Mouse (Mus musculus): ENCODE results near the gene Ehf. TPM values are rescaled to one million over a fixed set of nuclear protein-coding genes. Genes with fewer than 3 reads are reported as not detected.

The Ehf gene
- polyA plus RNA-seq, 1 experiment from 2014 or later: not detected

DNA sequence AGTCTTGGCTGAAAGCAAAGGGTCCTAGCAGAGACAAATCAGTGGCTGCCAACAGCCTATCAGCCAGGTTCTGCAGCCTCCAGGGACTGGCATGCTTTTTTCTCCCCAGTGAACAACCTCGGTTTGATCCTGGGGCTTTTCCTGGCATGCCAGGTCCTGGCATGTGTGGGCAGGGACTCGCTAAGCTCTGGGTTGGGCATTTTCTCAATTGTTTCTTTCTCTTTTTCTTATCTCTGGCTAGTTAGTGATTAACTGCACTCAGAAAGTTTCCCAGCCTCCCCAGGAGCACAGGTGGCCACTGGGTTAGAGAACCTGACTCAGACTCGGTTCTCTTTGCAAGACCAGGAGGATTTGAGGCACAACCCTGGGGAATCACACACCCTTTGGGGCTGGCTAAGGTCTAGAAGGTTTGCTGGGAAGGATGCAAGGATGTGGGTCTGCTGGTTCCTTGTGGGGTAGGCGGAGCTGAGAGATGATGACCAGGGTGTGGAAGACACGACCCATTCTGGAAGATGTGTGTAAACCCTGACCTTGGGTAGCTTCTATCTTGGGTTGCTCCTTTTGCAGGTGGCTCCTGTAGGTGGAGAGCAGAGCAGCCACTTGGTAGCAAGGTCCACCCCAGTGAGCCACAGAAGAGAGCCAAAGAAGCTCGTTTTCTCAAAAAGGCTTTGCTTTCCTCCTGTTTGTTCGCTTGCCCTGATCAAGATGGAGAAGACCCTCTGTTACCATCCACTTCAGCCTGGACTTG is 22.4 kb upstream of the Ehf start:
- H3K9me3 ChIP-seq (replicated peaks): no peaks in the 10 kb centered on the region
- H3K27ac ChIP-seq: no peak overlapping the region
- H3K27me3 ChIP-seq: no peaks in the 10 kb centered on the region
- no peak overlapping the region for H3K9ac ChIP-seq
- H3K4me3 ChIP-seq: no peak overlapping the region
- H3K4me1 ChIP-seq: no peaks in the 10 kb centered on the region
- H3K4me2 ChIP-seq (replicated peaks): no peak overlapping the region
- no peak for ATAC-seq (ENCODE audit: low FRiP score)
- H3K36me3 ChIP-seq: no peaks in the 10 kb centered on the region
- whole genome bisulfite sequencing: 85% methylated on average over 7 of the region's 7 CpGs

- Histone ChIP-seq H3K4me2 (replicated peaks) (no peak overlapping the region), H3K27me3 (no peaks in the 10 kb centered on the region), H3K4me1 (no peaks in the 10 kb centered on the region), H3K36me3 (no peaks in the 10 kb centered on the region), H3K9me3 (replicated peaks) (no peaks in the 10 kb centered on the region), H3K4me3 (no peak overlapping the region), H3K9ac (no peak overlapping the region), H3K27ac (no peak overlapping the region)
- 73% methylated on average over 2 of the region's 2 CpGs for WGBS
- ATAC-seq (ENCODE audit: low FRiP score): no peak
These were observed 21.2 kb upstream of the Ehf start for GRCm38 (mm10) chr2:103324320-103324719.

DNA sequence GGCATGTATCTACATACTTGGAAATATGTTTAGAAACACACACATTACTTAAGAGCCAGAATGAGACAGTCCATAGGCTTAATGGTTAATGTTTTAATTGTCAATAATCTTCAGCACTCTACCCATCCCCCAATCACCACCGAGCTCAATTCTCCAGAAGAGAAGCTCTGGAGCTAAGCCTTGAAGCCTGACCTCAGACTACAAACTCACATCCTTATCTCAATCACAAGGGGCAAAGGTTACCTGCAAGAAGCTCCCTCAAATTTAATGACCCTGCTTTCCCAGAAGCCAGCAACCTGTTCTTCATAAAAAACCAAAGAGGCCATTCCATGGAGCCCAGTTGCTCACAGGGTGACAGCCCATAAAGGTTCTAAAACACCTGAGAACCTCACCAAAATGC is 19.1 kb upstream of the Ehf start:
- H3K4me2 ChIP-seq (replicated peaks): no peak overlapping the region
- no peaks in the 10 kb centered on the region for H3K36me3 ChIP-seq
- 96% methylated on average over 1 of the region's 1 CpGs for WGBS
- H3K9me3 ChIP-seq (replicated peaks): no peaks in the 10 kb centered on the region
- ATAC-seq (ENCODE audit: low FRiP score): no peak
- H3K27ac ChIP-seq: no peak overlapping the region
- H3K4me1 ChIP-seq: no peaks in the 10 kb centered on the region
- no peaks in the 10 kb centered on the region for H3K27me3 ChIP-seq
- no peak overlapping the region for H3K4me3 ChIP-seq
- H3K9ac ChIP-seq: no peak overlapping the region

GRCm38 (mm10) chr2:103321638-103322037 is 18.6 kb upstream of the Ehf start:
- 79% methylated on average over 4 of the region's 4 CpGs for WGBS
- Histone ChIP-seq H3K9me3 (replicated peaks) (no peaks in the 10 kb centered on the region), H3K9ac (no peak overlapping the region), H3K4me3 (no peak overlapping the region), H3K27ac (no peak overlapping the region), H3K36me3 (no peaks in the 10 kb centered on the region), H3K4me1 (no peaks in the 10 kb centered on the region), H3K27me3 (no peaks in the 10 kb centered on the region), H3K4me2 (replicated peaks) (no peak overlapping the region)
- ATAC-seq (ENCODE audit: low FRiP score): no peak

GRCm38 (mm10) chr2:103314002-103314401 is 10.9 kb upstream of the Ehf start:
- Histone ChIP-seq H3K4me2 (replicated peaks) (no peak overlapping the region), H3K4me3 (no peak overlapping the region), H3K36me3 (no peaks in the 10 kb centered on the region), H3K4me1 (no peaks in the 10 kb centered on the region), H3K9ac (no peak overlapping the region), H3K27me3 (no peaks in the 10 kb centered on the region), H3K27ac (no peak overlapping the region), H3K9me3 (replicated peaks) (no peaks in the 10 kb centered on the region)
- ATAC-seq (ENCODE audit: low FRiP score): no peak
- 78% methylated on average over 4 of the region's 4 CpGs for WGBS

GRCm38 (mm10) chr2:103312640-103313039 is 9.6 kb upstream of the Ehf start:
- Histone ChIP-seq H3K27me3 (no peaks in the 10 kb centered on the region), H3K4me1 (no peaks in the 10 kb centered on the region), H3K27ac (no peak overlapping the region), H3K9me3 (replicated peaks) (no peaks in the 10 kb centered on the region), H3K4me3 (no peak overlapping the region), H3K9ac (no peak overlapping the region), H3K36me3 (no peaks in the 10 kb centered on the region), H3K4me2 (replicated peaks) (no peak overlapping the region)
- WGBS: 48% methylated on average over 4 of the region's 4 CpGs
- ATAC-seq (ENCODE audit: low FRiP score): no peak

DNA sequence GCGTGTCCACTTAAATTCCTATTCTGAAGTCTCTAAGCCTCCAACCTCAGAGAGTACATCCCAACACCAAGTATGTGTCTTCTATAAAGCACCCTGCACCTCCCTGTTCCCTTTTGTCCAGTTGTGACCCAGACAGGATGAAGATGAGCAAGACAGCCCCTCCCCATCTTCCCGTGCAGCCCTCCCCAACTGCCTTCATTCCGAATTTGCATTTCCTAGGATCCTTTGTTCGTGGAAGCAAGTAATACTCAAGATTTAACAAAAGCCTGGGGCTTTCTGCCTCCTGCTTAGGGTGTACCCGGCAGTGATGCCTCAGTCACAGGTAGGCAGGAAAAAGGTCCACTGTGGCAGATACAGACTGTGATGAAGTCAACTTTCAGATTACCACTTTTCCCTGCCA is 7.6 kb upstream of the Ehf start:
- Histone ChIP-seq H3K9ac (no peak overlapping the region), H3K36me3 (no peaks in the 10 kb centered on the region), H3K4me3 (no peak overlapping the region), H3K4me1 (0 out of 2 replicates have a peak, but pooled peaks cover 2% of the 10 kb centered on the region), H3K27ac (no peak overlapping the region), H3K27me3 (no peaks in the 10 kb centered on the region), H3K9me3 (replicated peaks) (no peaks in the 10 kb centered on the region), H3K4me2 (replicated peaks) (no peak overlapping the region)
- ATAC-seq (ENCODE audit: low FRiP score): no peak
- 45% methylated on average over 5 of the region's 5 CpGs for WGBS

- H3K36me3 ChIP-seq: no peaks in the 10 kb centered on the region
- H3K9ac ChIP-seq: no peak overlapping the region
- ATAC-seq (ENCODE audit: low FRiP score): no peak
- no peaks in the 10 kb centered on the region for H3K9me3 ChIP-seq (replicated peaks)
- no peak overlapping the region for H3K4me2 ChIP-seq (replicated peaks)
- WGBS: 55% methylated on average over 6 of the region's 6 CpGs
- H3K27me3 ChIP-seq: no peaks in the 10 kb centered on the region
- no peak overlapping the region for H3K27ac ChIP-seq
- 0 out of 2 replicates have a peak, but pooled peaks cover 2% of the 10 kb centered on the region for H3K4me1 ChIP-seq
- H3K4me3 ChIP-seq: no peak overlapping the region
These were observed 3.6 kb upstream of the Ehf start for GRCm38 (mm10) chr2:103306686-103307085.

DNA sequence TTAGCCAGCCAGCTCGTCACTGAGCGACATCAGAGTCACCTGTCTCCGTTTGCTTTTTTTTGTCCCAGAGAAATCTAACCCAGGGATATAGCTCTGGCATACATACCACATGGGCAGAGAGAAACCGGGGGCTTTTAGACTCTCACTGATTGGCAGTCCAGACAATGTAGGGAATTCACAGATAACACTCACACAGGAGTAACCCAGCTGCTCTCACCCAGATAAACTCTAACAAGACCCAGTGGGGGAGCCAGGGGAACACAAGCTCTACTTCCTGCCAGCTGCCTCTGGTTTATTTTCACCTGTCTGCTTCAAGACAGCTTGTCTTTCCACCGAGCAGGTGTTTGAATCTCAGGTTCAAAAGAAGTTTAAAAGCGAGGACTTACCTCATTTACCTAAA is 409 bp downstream of the Ehf start:
- 75% methylated on average over 6 of the region's 6 CpGs for WGBS
- no peak for ATAC-seq (ENCODE audit: low FRiP score)
- H3K36me3 ChIP-seq: no peaks in the 10 kb centered on the region
- 0 out of 2 replicates have a peak, but pooled peaks cover 2% of the 10 kb centered on the region for H3K4me1 ChIP-seq
- H3K4me2 ChIP-seq (replicated peaks): no peak overlapping the region
- no peaks in the 10 kb centered on the region for H3K27me3 ChIP-seq
- no peaks in the 10 kb centered on the region for H3K9me3 ChIP-seq (replicated peaks)
- no peak overlapping the region for H3K4me3 ChIP-seq
- H3K9ac ChIP-seq: no peak overlapping the region
- H3K27ac ChIP-seq: no peak overlapping the region

DNA sequence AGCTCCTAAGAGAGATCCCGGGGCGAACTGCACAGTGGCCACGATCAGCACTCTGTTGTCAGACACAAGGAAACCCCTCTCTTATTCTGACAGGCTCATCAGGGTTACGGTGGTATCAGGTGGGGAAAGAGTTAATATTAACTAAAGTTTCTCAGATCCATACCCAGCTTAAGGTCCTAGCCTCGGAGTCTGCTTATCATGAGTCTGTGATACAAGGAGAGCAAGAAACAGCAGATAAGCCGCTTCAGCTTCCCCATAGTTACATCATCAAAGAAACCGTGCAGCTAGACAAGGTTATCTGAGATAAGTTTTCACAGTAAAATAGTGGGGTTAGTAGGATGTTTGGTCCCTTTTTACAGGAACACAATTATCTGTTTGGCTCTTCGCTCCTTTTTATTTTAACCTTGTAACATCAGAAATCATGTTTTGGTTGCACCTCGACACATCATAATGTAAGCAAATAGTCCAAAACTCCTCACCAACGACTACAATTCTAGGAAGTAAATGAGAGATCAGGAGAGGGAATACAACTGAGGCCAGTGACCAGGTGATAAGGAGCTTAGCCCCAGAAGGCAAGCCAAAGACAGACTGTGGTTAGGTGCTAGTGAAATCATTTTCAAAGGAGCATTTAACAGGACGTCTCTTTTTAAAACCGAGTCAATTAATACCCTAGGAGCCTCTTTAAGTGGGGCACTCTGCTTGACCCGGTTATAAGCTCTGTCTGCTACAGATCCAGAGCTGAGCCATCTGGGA is 4.2 kb downstream of the Ehf start:
- no peak overlapping the region for H3K9ac ChIP-seq
- H3K9me3 ChIP-seq (replicated peaks): no peaks in the 10 kb centered on the region
- 83% methylated on average over 13 of the region's 13 CpGs for WGBS
- H3K4me2 ChIP-seq (replicated peaks): no peak overlapping the region
- no peak overlapping the region for H3K4me3 ChIP-seq
- no peaks in the 10 kb centered on the region for H3K27me3 ChIP-seq
- peaks cover 5% of the 10 kb centered on the region; the same call in 1 of the 2 replicates for H3K4me1 ChIP-seq
- ATAC-seq (ENCODE audit: low FRiP score): no peak
- no peaks in the 10 kb centered on the region for H3K36me3 ChIP-seq
- H3K27ac ChIP-seq: no peak overlapping the region

- H3K27ac ChIP-seq: no peak overlapping the region
- H3K4me3 ChIP-seq: no peak overlapping the region
- H3K4me1 ChIP-seq: peaks cover 8% of the 10 kb centered on the region
- no peaks in the 10 kb centered on the region for H3K27me3 ChIP-seq
- 11% methylated on average over 3 of the region's 3 CpGs for WGBS
- no peak for ATAC-seq (ENCODE audit: low FRiP score)
- H3K4me2 ChIP-seq (replicated peaks): no peak overlapping the region
- H3K9me3 ChIP-seq (replicated peaks): no peaks in the 10 kb centered on the region
- H3K9ac ChIP-seq: no peak overlapping the region
- no peaks in the 10 kb centered on the region for H3K36me3 ChIP-seq
These were observed 8.6 kb downstream of the Ehf start for GRCm38 (mm10) chr2:103294526-103294925.

- no peak overlapping the region for H3K27ac ChIP-seq
- no peaks in the 10 kb centered on the region for H3K27me3 ChIP-seq
- no peak for ATAC-seq (ENCODE audit: low FRiP score)
- WGBS: 82% methylated on average over 5 of the region's 5 CpGs
- no peak overlapping the region for H3K9ac ChIP-seq
- no peaks in the 10 kb centered on the region for H3K9me3 ChIP-seq (replicated peaks)
- no peaks in the 10 kb centered on the region for H3K36me3 ChIP-seq
- H3K4me1 ChIP-seq: peaks cover 8% of the 10 kb centered on the region
- H3K4me3 ChIP-seq: no peak overlapping the region
- H3K4me2 ChIP-seq (replicated peaks): no peak overlapping the region
These were observed 9.3 kb downstream of the Ehf start for GRCm38 (mm10) chr2:103293751-103294150.

DNA sequence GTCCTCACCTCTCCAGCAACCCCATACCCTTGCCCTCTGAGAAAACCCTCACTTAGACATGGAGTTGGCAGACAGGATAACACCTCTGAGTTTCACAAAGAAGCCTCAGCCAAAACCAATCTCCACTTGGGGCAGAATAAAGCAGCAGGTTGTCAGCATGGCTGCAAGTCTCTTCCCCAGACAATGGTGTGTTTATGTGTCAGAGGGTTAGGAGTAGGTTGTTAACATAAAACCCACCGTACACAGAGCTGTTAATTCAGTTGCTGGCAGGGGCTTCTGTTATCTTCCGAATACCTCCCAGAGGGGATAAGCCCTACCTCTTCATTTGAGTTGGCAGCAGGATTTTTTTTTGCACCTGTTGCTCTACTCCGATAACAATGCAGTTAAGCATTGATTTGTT is 9.9 kb downstream of the Ehf start:
- Histone ChIP-seq H3K4me1 (peaks cover 8% of the 10 kb centered on the region), H3K27me3 (no peaks in the 10 kb centered on the region), H3K36me3 (no peaks in the 10 kb centered on the region), H3K27ac (no peak overlapping the region), H3K4me3 (no peak overlapping the region), H3K9ac (no peak overlapping the region), H3K9me3 (replicated peaks) (no peaks in the 10 kb centered on the region), H3K4me2 (replicated peaks) (no peak overlapping the region)
- no peak for ATAC-seq (ENCODE audit: low FRiP score)
- 37% methylated on average over 3 of the region's 3 CpGs for WGBS
